Mouse (Mus musculus) erythroblast, embryonic 14.5 days (primary cell): Measurements from ENCODE around the gene Mical3.

ENCODE experiments used
- GATA1 ChIP-seq: IDR thresholded peaks from 2 replicates; pipeline ENCODE4 v1.6.1; 2012; ENCODE audit warnings: low read length, inconsistent platforms, mixed read lengths
- TAL1 ChIP-seq: IDR thresholded peaks from 3 replicates; pipeline ENCODE4 v1.6.1; 2012; ENCODE audit warnings: low read length, inconsistent platforms, mixed read lengths

- TF ChIP-seq TAL1 (no peak), GATA1 (no peak)
Measured at GRCm38 (mm10) chr6:121051972-121052629, 78.7 kb downstream of the Mical3 start.
